9 mouse cellular contexts compared by ENCODE assay signal in genomic region chr11:73014831-73015344, GRCm38 (mm10). TPM values are rescaled to one million over a fixed set of nuclear protein-coding genes. Genes with fewer than 3 reads are reported as not detected.
DNase-seq lines count a peak whose midpoint lies in the region; ATAC-seq and TF ChIP-seq lines count a peak whose summit lies in the region.
"Had no signal": no experiment of that assay in that cellular context is flagged by ENCODE, and none has a peak within 500 bp of the region (broad histone marks: within the 10 kb centered on the region; RNA-seq: fewer than 3 reads in every experiment).

No protein-coding gene starts in this region.

- no peak for TF ChIP-seq CTCF in hindbrain, postnatal 0 days (IDR thresholded peaks at IDR 0.05; ENCODE audit: low read depth)

- H3K27me3 ChIP-seq in hindbrain, postnatal 0 days (ENCODE audit: insufficient read depth, low read length), result no peaks in the 10 kb centered on the region
- H3K27me3 ChIP-seq in hindbrain, embryonic 10.5 days (ENCODE audit: insufficient read depth, poor library complexity, severe bottlenecking), result peaks cover 57% of the 10 kb centered on the region

- intact Hi-C loops in left cerebral cortex, postnatal 25 days (cut with DNase I), result loop anchor here (5.0 kb wide), 1 partner anchor 448 kb away; no protein-coding TSS in a partner anchor

- H3K9ac ChIP-seq in hindbrain, postnatal 0 days (replicated peaks; ENCODE audit: low read length), result no peak overlapping the region

- peak; percentile 31 for DNase-seq in hindbrain, postnatal 0 days (ENCODE audit: low spot score)
- DNase-seq in hindbrain, embryonic 10.5 days (ENCODE audit: low spot score), result no peak
- peak; percentile 88 for DNase-seq in brain, adult 2 months (ENCODE audit: low read depth, low spot score)
- peak; percentile 79 to 85 for DNase-seq in cerebellum, postnatal 25 days
- peak; percentile 47 to 78 for DNase-seq in left cerebral cortex, postnatal 25 days (ENCODE audit: low spot score in 2 of 2)
- no peak for DNase-seq in ovary, postnatal 10 days (ENCODE audit: low spot score)
- DNase-seq in spleen, adult 12 weeks (ENCODE audit: low spot score), result no peak
- no peak for DNase-seq in spleen, postnatal 36 days (ENCODE audit: low spot score in 2 of 2)

- peaks cover 18% of the 10 kb centered on the region for H3K4me1 ChIP-seq in hindbrain, postnatal 0 days (ENCODE audit: insufficient read depth, low read length)
- peaks cover 23% of the 10 kb centered on the region for H3K4me1 ChIP-seq in hindbrain, embryonic 10.5 days (replicated peaks)

- no peaks in the 10 kb centered on the region for H3K36me3 ChIP-seq in hindbrain, postnatal 0 days (ENCODE audit: insufficient read depth, low read length)
- H3K36me3 ChIP-seq in hindbrain, embryonic 10.5 days, result no peaks in the 10 kb centered on the region

- no peak overlapping the region for H3K4me2 ChIP-seq in hindbrain, postnatal 0 days (ENCODE audit: low read depth, low read length)

- no peaks in the 10 kb centered on the region for H3K9me3 ChIP-seq in hindbrain, postnatal 0 days (ENCODE audit: low read length)
- no peaks in the 10 kb centered on the region for H3K9me3 ChIP-seq in hindbrain, embryonic 10.5 days

- ATAC-seq in hindbrain, postnatal 0 days, result no peak
- ATAC-seq: intestine, postnatal 0 days had no signal

- 67% methylated on average over 4 of the region's 4 CpGs for WGBS in hindbrain, postnatal 0 days
- 85% methylated on average over 4 of the region's 4 CpGs for WGBS in hindbrain, embryonic 10.5 days

- no peak overlapping the region for H3K4me3 ChIP-seq in hindbrain, postnatal 0 days (ENCODE audit: low read length)
- H3K4me3 ChIP-seq in hindbrain, embryonic 10.5 days, result no peak overlapping the region

- peak overlapping the region; percentile 65 for H3K27ac ChIP-seq in hindbrain, postnatal 0 days
- no peak overlapping the region for H3K27ac ChIP-seq in hindbrain, embryonic 10.5 days

RNA-seq across cellular contexts. Expression of gene Camkk1, which starts 3.9 kb away (rescaled TPM):
- 27.4 and 32.5 TPM in 2 replicates for total RNA-seq in hindbrain, postnatal 0 days (2014; rRNA removed)
- 26.5 and 26.7 TPM in 2 replicates for polyA plus RNA-seq in hindbrain, postnatal 0 days (2015; fragmentation: Nextera tagmentation; extraction: Ambion mirVana)
- 5.8 and 6.6 TPM in 2 replicates for polyA plus RNA-seq in hindbrain, embryonic 10.5 days (2016; fragmentation: Nextera tagmentation; extraction: Ambion mirVana)
- 10 to 100 TPM; 79.5 to 92.4 TPM for total RNA-seq in left cerebral cortex, postnatal 25 days (2021)

RNA-seq across cellular contexts. Expression of gene P2rx1, which starts 16.0 kb away (rescaled TPM):
- 0.32 and 1.3 TPM in 2 replicates for total RNA-seq in hindbrain, postnatal 0 days (2014; rRNA removed)
- 0.45 and 0.60 TPM in 2 replicates for polyA plus RNA-seq in hindbrain, postnatal 0 days (2015; fragmentation: Nextera tagmentation; extraction: Ambion mirVana)
- polyA plus RNA-seq in hindbrain, embryonic 10.5 days (2016; fragmentation: Nextera tagmentation; extraction: Ambion mirVana), result 0.83 and 1.8 TPM in 2 replicates
- total RNA-seq in left cerebral cortex, postnatal 25 days (2021), result 1 to 10 TPM in 1 of 2 experiments, under 1 TPM in 1; 0.28 to 1.0 TPM

RNA-seq across cellular contexts. Expression of gene Ncbp3, which starts 32.7 kb away (rescaled TPM):
- total RNA-seq in hindbrain, postnatal 0 days (2014; rRNA removed), result 5.2 and 6.9 TPM in 2 replicates
- 7.3 and 7.7 TPM in 2 replicates for polyA plus RNA-seq in hindbrain, postnatal 0 days (2015; fragmentation: Nextera tagmentation; extraction: Ambion mirVana)
- 10.5 and 12.4 TPM in 2 replicates for polyA plus RNA-seq in hindbrain, embryonic 10.5 days (2016; fragmentation: Nextera tagmentation; extraction: Ambion mirVana)
- total RNA-seq in left cerebral cortex, postnatal 25 days (2021), result 1 to 10 TPM; 8.3 to 8.9 TPM

RNA-seq across cellular contexts. Expression of gene Atp2a3, which starts 53.9 kb away (rescaled TPM):
- 2.4 and 4.6 TPM in 2 replicates for total RNA-seq in hindbrain, postnatal 0 days (2014; rRNA removed)
- polyA plus RNA-seq in hindbrain, postnatal 0 days (2015; fragmentation: Nextera tagmentation; extraction: Ambion mirVana), result 2.4 and 2.7 TPM in 2 replicates
- 1.4 and 1.6 TPM in 2 replicates for polyA plus RNA-seq in hindbrain, embryonic 10.5 days (2016; fragmentation: Nextera tagmentation; extraction: Ambion mirVana)
- total RNA-seq in left cerebral cortex, postnatal 25 days (2021), result 1 to 10 TPM; 6.2 TPM

Comparison
In these comparisons a context has a peak if more than half of its experiments do, and no peak if none do; other contexts are left out.
1. DNase-seq: peak in hindbrain, postnatal 0 days (single experiment), brain, adult 2 months (single experiment), cerebellum, postnatal 25 days (2 of 2) and left cerebral cortex, postnatal 25 days (2 of 2); none in hindbrain, embryonic 10.5 days (single experiment), ovary, postnatal 10 days (single experiment), spleen, adult 12 weeks (single experiment) and spleen, postnatal 36 days (0 of 2).